Mouse (Mus musculus) ES-Bruce4 (cell line): ENCODE data around the gene Fstl4.

ENCODE experiments used
- CTCF ChIP-seq: IDR thresholded peaks from one replicate; pipeline ENCODE4 v1.8.1; 2011; ENCODE audit warnings: low read depth, low read length
- EP300 ChIP-seq: IDR thresholded peaks from 2 replicates; pipeline ENCODE4 v1.6.1; 2011; ENCODE audit warnings: low read depth, low read length; ENCODE audit not compliant: insufficient read depth
- POLR2A ChIP-seq: IDR thresholded peaks from one replicate; pipeline ENCODE4 v1.8.1; 2011; ENCODE audit warnings: low read length; ENCODE audit not compliant: insufficient read depth

GRCm38 (mm10) chr11:53107706-53108105, 343.3 kb downstream of the Fstl4 start:
- TF ChIP-seq CTCF (no peak), EP300 (no peak), POLR2A (no peak)
